8 mouse cellular contexts compared by ENCODE assay signal in genomic region chr5:123149451-123150400, GRCm38 (mm10). TPM values are rescaled to one million over a fixed set of nuclear protein-coding genes. Genes with fewer than 3 reads are reported as not detected.
DNase-seq lines count a peak whose midpoint lies in the region; ATAC-seq and TF ChIP-seq lines count a peak whose summit lies in the region.

No protein-coding gene starts in this region.

- in situ Hi-C loops in ES-E14 (cut with MboI; ENCODE audit: low sequenced_read_pairs in 2 of 2, unreplicated experiment in 2 of 2): no loop called here

- no peaks in the 10 kb centered on the region for H3K9me3 ChIP-seq in ES-E14 (ENCODE audit: control insufficient read depth, insufficient read depth, low read depth, low read length)
- no peaks in the 10 kb centered on the region for H3K9me3 ChIP-seq in forebrain, embryonic 15.5 days
- H3K9me3 ChIP-seq in neural tube, embryonic 13.5 days: no peaks in the 10 kb centered on the region

- H3K4me3 ChIP-seq in ES-E14 (ENCODE audit: insufficient read depth in 1 of 2, low read depth in 1 of 2, low read length in 2 of 2, poor library complexity in 1 of 2, severe bottlenecking in 1 of 2): peak overlapping the region; percentile 31 to 61
- H3K4me3 ChIP-seq in forebrain, embryonic 15.5 days: peak overlapping the region; percentile 45
- H3K4me3 ChIP-seq in neural tube, embryonic 13.5 days: peak overlapping the region; percentile 45

- peak; percentile 81 for ATAC-seq in forebrain, embryonic 15.5 days (replicated peaks)
- ATAC-seq in neural tube, embryonic 13.5 days (ENCODE audit: low read depth): peak; percentile 80

- peak; percentile 83 for DNase-seq in ES-E14 (ENCODE audit: low read depth, low spot score)
- DNase-seq in cerebellum, adult 11-12 months: peak; percentile 90
- DNase-seq in heart, postnatal 25 days (ENCODE audit: low spot score): peak; percentile 75
- peak; percentile 80 to 96 for DNase-seq in layer of hippocampus, adult 18-20 months (ENCODE audit: low spot score in 2 of 2)
- DNase-seq in lung, adult 18-20 months: peak; percentile 89 to 92
- DNase-seq in testis, postnatal 10 days (ENCODE audit: low spot score): peak; percentile 95

- peak overlapping the region; percentile 70 for H3K4me2 ChIP-seq in forebrain, embryonic 15.5 days (replicated peaks)
- H3K4me2 ChIP-seq in neural tube, embryonic 13.5 days: peak overlapping the region; percentile 76

- H3K36me3 ChIP-seq in ES-E14 (ENCODE audit: control insufficient read depth, insufficient read depth, low read length, poor library complexity, severe bottlenecking): peaks cover 58% of the 10 kb centered on the region
- peaks cover 57% of the 10 kb centered on the region for H3K36me3 ChIP-seq in forebrain, embryonic 15.5 days
- H3K36me3 ChIP-seq in neural tube, embryonic 13.5 days: peaks cover 83% of the 10 kb centered on the region

- intact Hi-C loops in heart, postnatal 25 days (cut with DNase I): loop anchor here (1.0 to 2.0 kb wide), 2 partner anchors 16 to 33 kb away; no protein-coding TSS in a partner anchor

- H3K27ac ChIP-seq in ES-E14 (ENCODE audit: insufficient read depth, low read depth, low read length, poor library complexity, severe bottlenecking): peak overlapping the region; percentile 37
- no peak overlapping the region for H3K27ac ChIP-seq in forebrain, embryonic 15.5 days (replicated peaks)
- H3K27ac ChIP-seq in neural tube, embryonic 13.5 days (replicated peaks): 0 out of 2 replicates have a peak overlapping the region, but pooled peaks have one; percentile 18

- WGBS in forebrain, embryonic 15.5 days: 9% methylated on average over 19 of the region's 19 CpGs
- WGBS in neural tube, embryonic 13.5 days: 12% methylated on average over 19 of the region's 19 CpGs

- H3K27me3 ChIP-seq in forebrain, embryonic 15.5 days: no peaks in the 10 kb centered on the region
- no peaks in the 10 kb centered on the region for H3K27me3 ChIP-seq in neural tube, embryonic 13.5 days

- peaks cover 5 to 45% of the 10 kb centered on the region in 2 experiments; a peak in 2 of 4 replicates for H3K4me1 ChIP-seq in ES-E14 (ENCODE audit: control insufficient read depth in 2 of 2, insufficient read depth in 2 of 2, low read length in 2 of 2, poor library complexity in 1 of 2)
- peaks cover 59% of the 10 kb centered on the region for H3K4me1 ChIP-seq in forebrain, embryonic 15.5 days
- peaks cover 70% of the 10 kb centered on the region for H3K4me1 ChIP-seq in neural tube, embryonic 13.5 days (replicated peaks)

- H3K9ac ChIP-seq in ES-E14 (ENCODE audit: insufficient read depth, low read depth, low read length, poor library complexity, severe bottlenecking): 0 out of 2 replicates have a peak overlapping the region, but pooled peaks have one; percentile 41
- H3K9ac ChIP-seq in forebrain, embryonic 15.5 days (replicated peaks): peak overlapping the region; percentile 40
- H3K9ac ChIP-seq in neural tube, embryonic 13.5 days: peak overlapping the region; percentile 65

TF ChIP-seq in ES-E14, 5 proteins besides CTCF, POLR2A, EP300 and RAD21:
- TF ChIP-seq ZC3H11A (IDR thresholded peaks at IDR 0.05; ENCODE audit: borderline replicate concordance, low read depth, low read length) (peak; percentile 60; the same call in 1 of the 2 replicates), ZNF384 (IDR thresholded peaks at IDR 0.05; ENCODE audit: low read depth, low read length) (peak; percentile 88), CHD2 (IDR thresholded peaks at IDR 0.05; ENCODE audit: low read depth, low read length) (no peak)
TF ChIP-seq in ES-E14: peak in this region for 2.

RNA-seq across cellular contexts. Expression of gene Setd1b, which starts 7.7 kb away (rescaled TPM):
- total RNA-seq in ES-E14 (2012; rRNA removed): 7.6 and 9.8 TPM in 2 replicates
- polyA plus RNA-seq in forebrain, embryonic 15.5 days (2015; fragmentation: Nextera tagmentation; extraction: Ambion mirVana): 13.6 and 13.7 TPM in 2 replicates
- total RNA-seq in heart, postnatal 25 days (2021): 10 to 100 TPM; 14.4 to 18.4 TPM
- total RNA-seq in layer of hippocampus, adult 18-20 months (2021): 10 to 100 TPM; 34.8 to 37.4 TPM
- polyA plus RNA-seq in neural tube, embryonic 13.5 days (2015; fragmentation: Nextera tagmentation; extraction: Ambion mirVana): 11.5 and 13.1 TPM in 2 replicates

RNA-seq across cellular contexts. Expression of gene Rhof, which starts 17.2 kb away (rescaled TPM):
- total RNA-seq in ES-E14 (2012; rRNA removed): 2.3 and 2.5 TPM in 2 replicates
- polyA plus RNA-seq in forebrain, embryonic 15.5 days (2015; fragmentation: Nextera tagmentation; extraction: Ambion mirVana): 11.4 and 12.4 TPM in 2 replicates
- total RNA-seq in heart, postnatal 25 days (2021): under 1 TPM; 0.36 to 0.45 TPM
- 10 to 100 TPM; 49.1 to 50.9 TPM for total RNA-seq in layer of hippocampus, adult 18-20 months (2021)
- polyA plus RNA-seq in neural tube, embryonic 13.5 days (2015; fragmentation: Nextera tagmentation; extraction: Ambion mirVana): 4.2 and 4.4 TPM in 2 replicates

RNA-seq across cellular contexts. Expression of gene Psmd9, which starts 19.5 kb away (rescaled TPM):
- 22.9 and 27.0 TPM in 2 replicates for total RNA-seq in ES-E14 (2012; rRNA removed)
- polyA plus RNA-seq in forebrain, embryonic 15.5 days (2015; fragmentation: Nextera tagmentation; extraction: Ambion mirVana): 82.0 and 82.9 TPM in 2 replicates
- 10 to 100 TPM; 15.6 to 16.7 TPM for total RNA-seq in heart, postnatal 25 days (2021)
- 10 to 100 TPM; 26.5 to 31.5 TPM for total RNA-seq in layer of hippocampus, adult 18-20 months (2021)
- 66.9 and 67.9 TPM in 2 replicates for polyA plus RNA-seq in neural tube, embryonic 13.5 days (2015; fragmentation: Nextera tagmentation; extraction: Ambion mirVana)

RNA-seq across cellular contexts. Expression of gene Hpd, which starts 32.8 kb away (rescaled TPM):
- total RNA-seq in ES-E14 (2012; rRNA removed): not detected in 2 replicates
- not detected in 2 replicates for polyA plus RNA-seq in forebrain, embryonic 15.5 days (2015; fragmentation: Nextera tagmentation; extraction: Ambion mirVana)
- total RNA-seq in heart, postnatal 25 days (2021): not detected
- total RNA-seq in layer of hippocampus, adult 18-20 months (2021): not detected
- not detected in 2 replicates for polyA plus RNA-seq in neural tube, embryonic 13.5 days (2015; fragmentation: Nextera tagmentation; extraction: Ambion mirVana)

Comparison
In these comparisons a context has a peak if more than half of its experiments do, and no peak if none do; other contexts are left out.
1. RNA of gene Rhof, which starts 17.2 kb away (total RNA-seq): 49.1 to 50.9 TPM in layer of hippocampus, adult 18-20 months; 2.3 to 2.5 TPM in ES-E14 and 0.36 to 0.45 TPM in heart, postnatal 25 days; every median in the first group is over 10 times any median in the second.
2. Peak in every context shown above with its lines, with median percentiles within 50 percentile points of each other: DNase-seq, H3K4me3 ChIP-seq and H3K9ac ChIP-seq.